Mouse (Mus musculus): Measurements from ENCODE around the gene Shank1. TPM values are rescaled to one million over a fixed set of nuclear protein-coding genes. Genes with fewer than 3 reads are reported as not detected.

Gene Shank1
- total RNA-seq, 1 experiment: 1.0 TPM

DNA sequence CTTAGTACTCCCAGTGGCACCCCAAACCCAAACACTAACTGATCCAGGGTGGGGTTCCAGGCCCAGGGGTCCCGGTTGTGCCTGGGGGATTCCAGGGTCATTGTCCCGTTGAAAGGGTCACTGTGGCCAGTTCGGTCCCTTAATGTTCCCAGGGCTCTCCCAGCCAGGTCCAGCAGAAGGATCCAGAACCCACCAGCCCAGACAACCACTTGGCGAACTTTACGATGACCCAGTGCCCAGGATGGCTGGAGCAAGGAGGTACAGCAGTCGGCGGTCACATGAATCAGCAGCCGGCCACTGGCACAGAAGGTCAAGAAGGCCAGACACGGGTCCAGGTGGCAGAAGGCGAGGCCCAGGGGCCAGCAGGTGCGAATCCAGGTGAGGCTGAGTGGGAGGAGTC, 41.9 kb upstream of the Shank1 start:
- Histone ChIP-seq H3K27ac (ENCODE audit: insufficient read depth, low read depth, low read length, poor library complexity, severe bottlenecking) (no peak overlapping the region), H3K9ac (ENCODE audit: insufficient read depth, low read depth, low read length, poor library complexity, severe bottlenecking) (no peak overlapping the region)

GRCm38 (mm10) chr7:44269397-44269796, 40.7 kb upstream of the Shank1 start:
- no peak overlapping the region for H3K27ac ChIP-seq (ENCODE audit: insufficient read depth, low read depth, low read length, poor library complexity, severe bottlenecking)

More for the DNA sequence above, 41.9 kb upstream of the Shank1 start:
- in situ Hi-C loops (cut with MboI; ENCODE audit: low sequenced_read_pairs in 2 of 2, unreplicated experiment in 2 of 2): loop anchor here (10.0 to 25.0 kb wide), 4 partner anchors 47 to 169 kb away; partner anchors contain the start of genes Lrrc4b (in 1 of the 2) and Shank1 (in 1 of the 2)
- Histone ChIP-seq H3K4me1 (ENCODE audit: control insufficient read depth in 2 of 2, insufficient read depth in 2 of 2, low read length in 2 of 2, poor library complexity in 1 of 2) (peaks cover 0 to 4% of the 10 kb centered on the region in 2 experiments; a peak in 2 of 4 replicates), H3K9me3 (ENCODE audit: control insufficient read depth, insufficient read depth, low read depth, low read length) (no peaks in the 10 kb centered on the region), H3K36me3 (ENCODE audit: control insufficient read depth, insufficient read depth, low read length, poor library complexity, severe bottlenecking) (no peaks in the 10 kb centered on the region), H3K4me3 (ENCODE audit: insufficient read depth in 1 of 2, low read depth in 1 of 2, low read length in 2 of 2, poor library complexity in 1 of 2, severe bottlenecking in 1 of 2) (no peak overlapping the region)
- no peak for DNase-seq (ENCODE audit: low read depth, low spot score)
- TF ChIP-seq MAFK (IDR thresholded peaks at IDR 0.05; ENCODE audit: insufficient read depth, low read depth, low read length) (no peak), ZC3H11A (IDR thresholded peaks at IDR 0.05; ENCODE audit: borderline replicate concordance, low read depth, low read length) (no peak), CHD2 (IDR thresholded peaks at IDR 0.05; ENCODE audit: low read depth, low read length) (no peak), HCFC1 (IDR thresholded peaks at IDR 0.05; ENCODE audit: borderline replicate concordance, insufficient read depth, low read length) (no peak), ZNF384 (IDR thresholded peaks at IDR 0.05; ENCODE audit: low read depth, low read length) (no peak)

DNA sequence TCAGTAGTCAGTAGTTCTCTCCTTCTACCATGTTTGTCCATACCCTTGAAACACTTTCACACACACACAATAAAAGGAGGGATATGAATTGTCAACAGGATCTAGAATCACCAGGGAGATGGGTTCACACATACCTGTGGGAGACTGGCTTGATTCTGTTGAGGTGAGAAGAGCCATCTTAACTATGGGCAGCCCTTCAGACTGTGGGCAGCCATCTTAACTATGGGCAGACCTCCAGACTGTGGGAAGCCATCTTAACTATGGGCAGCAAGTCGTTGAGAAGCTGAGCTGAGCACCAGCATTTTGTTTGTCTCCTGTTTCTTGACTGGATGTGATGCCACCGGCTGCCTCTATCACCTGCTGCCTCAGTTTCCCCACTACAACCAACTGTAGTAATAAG, 38.7 kb upstream of the Shank1 start:
- TF ChIP-seq ZC3H11A (IDR thresholded peaks at IDR 0.05; ENCODE audit: borderline replicate concordance, low read depth, low read length): no peak
- peak; percentile 93 for TF ChIP-seq HCFC1 (IDR thresholded peaks at IDR 0.05; ENCODE audit: borderline replicate concordance, insufficient read depth, low read length)
- H3K27ac ChIP-seq (ENCODE audit: insufficient read depth, low read depth, low read length, poor library complexity, severe bottlenecking): no peak overlapping the region
- H3K9me3 ChIP-seq (ENCODE audit: control insufficient read depth, insufficient read depth, low read depth, low read length): no peaks in the 10 kb centered on the region
- peaks cover 0 to 16% of the 10 kb centered on the region in 2 experiments; a peak in 2 of 4 replicates for H3K4me1 ChIP-seq (ENCODE audit: control insufficient read depth in 2 of 2, insufficient read depth in 2 of 2, low read length in 2 of 2, poor library complexity in 1 of 2)
- H3K4me3 ChIP-seq (ENCODE audit: insufficient read depth in 1 of 2, low read depth in 1 of 2, low read length in 2 of 2, poor library complexity in 1 of 2, severe bottlenecking in 1 of 2): no peak overlapping the region
- in situ Hi-C loops (cut with MboI; ENCODE audit: low sequenced_read_pairs in 2 of 2, unreplicated experiment in 2 of 2): loop anchor here in 1 of 2 experiments (25.0 kb wide), 1 partner anchor 166 kb away; the partner anchor contains the start of gene Lrrc4b
- no peaks in the 10 kb centered on the region for H3K36me3 ChIP-seq (ENCODE audit: control insufficient read depth, insufficient read depth, low read length, poor library complexity, severe bottlenecking)
- H3K9ac ChIP-seq (ENCODE audit: insufficient read depth, low read depth, low read length, poor library complexity, severe bottlenecking): no peak overlapping the region
- no peak for DNase-seq (ENCODE audit: low read depth, low spot score)

More at GRCm38 (mm10) chr7:44269397-44269796, 40.7 kb upstream of the Shank1 start:
- TF ChIP-seq ZNF384 (IDR thresholded peaks at IDR 0.05; ENCODE audit: low read depth, low read length): no peak
- TF ChIP-seq HCFC1 (IDR thresholded peaks at IDR 0.05; ENCODE audit: borderline replicate concordance, insufficient read depth, low read length): no peak
- no peak for TF ChIP-seq ZC3H11A (IDR thresholded peaks at IDR 0.05; ENCODE audit: borderline replicate concordance, low read depth, low read length)
- no peak for TF ChIP-seq CHD2 (IDR thresholded peaks at IDR 0.05; ENCODE audit: low read depth, low read length)
- TF ChIP-seq MAFK (IDR thresholded peaks at IDR 0.05; ENCODE audit: insufficient read depth, low read depth, low read length): no peak
- DNase-seq (ENCODE audit: low read depth, low spot score): no peak
- in situ Hi-C loops (cut with MboI; ENCODE audit: low sequenced_read_pairs in 2 of 2, unreplicated experiment in 2 of 2): loop anchor here (10.0 to 25.0 kb wide), 4 partner anchors 45 to 168 kb away; partner anchors contain the start of genes Lrrc4b (in 1 of the 2) and Shank1 (in 1 of the 2)
- Histone ChIP-seq H3K9me3 (ENCODE audit: control insufficient read depth, insufficient read depth, low read depth, low read length) (no peaks in the 10 kb centered on the region), H3K9ac (ENCODE audit: insufficient read depth, low read depth, low read length, poor library complexity, severe bottlenecking) (no peak overlapping the region), H3K36me3 (ENCODE audit: control insufficient read depth, insufficient read depth, low read length, poor library complexity, severe bottlenecking) (no peaks in the 10 kb centered on the region), H3K4me1 (ENCODE audit: control insufficient read depth in 2 of 2, insufficient read depth in 2 of 2, low read length in 2 of 2, poor library complexity in 1 of 2) (peaks cover 0 to 12% of the 10 kb centered on the region in 2 experiments; a peak in 2 of 4 replicates), H3K4me3 (ENCODE audit: insufficient read depth in 1 of 2, low read depth in 1 of 2, low read length in 2 of 2, poor library complexity in 1 of 2, severe bottlenecking in 1 of 2) (no peak overlapping the region)

GRCm38 (mm10) chr7:44272546-44272945, 37.5 kb upstream of the Shank1 start:
- no peak for DNase-seq (ENCODE audit: low read depth, low spot score)
- in situ Hi-C loops (cut with MboI; ENCODE audit: low sequenced_read_pairs in 2 of 2, unreplicated experiment in 2 of 2): loop anchor here in 1 of 2 experiments (25.0 kb wide), 1 partner anchor 165 kb away; the partner anchor contains the start of gene Lrrc4b
- TF ChIP-seq CHD2 (IDR thresholded peaks at IDR 0.05; ENCODE audit: low read depth, low read length) (no peak), HCFC1 (IDR thresholded peaks at IDR 0.05; ENCODE audit: borderline replicate concordance, insufficient read depth, low read length) (no peak), ZNF384 (IDR thresholded peaks at IDR 0.05; ENCODE audit: low read depth, low read length) (no peak), ZC3H11A (IDR thresholded peaks at IDR 0.05; ENCODE audit: borderline replicate concordance, low read depth, low read length) (no peak), MAFK (IDR thresholded peaks at IDR 0.05; ENCODE audit: insufficient read depth, low read depth, low read length) (no peak)

More at GRCm38 (mm10) chr7:44272546-44272945, 37.5 kb upstream of the Shank1 start:
- no peak overlapping the region for H3K9ac ChIP-seq (ENCODE audit: insufficient read depth, low read depth, low read length, poor library complexity, severe bottlenecking)
- no peaks in the 10 kb centered on the region for H3K36me3 ChIP-seq (ENCODE audit: control insufficient read depth, insufficient read depth, low read length, poor library complexity, severe bottlenecking)
- H3K27ac ChIP-seq (ENCODE audit: insufficient read depth, low read depth, low read length, poor library complexity, severe bottlenecking): no peak overlapping the region
- no peaks in the 10 kb centered on the region for H3K9me3 ChIP-seq (ENCODE audit: control insufficient read depth, insufficient read depth, low read depth, low read length)
- peaks cover 0 to 18% of the 10 kb centered on the region in 2 experiments; a peak in 2 of 4 replicates for H3K4me1 ChIP-seq (ENCODE audit: control insufficient read depth in 2 of 2, insufficient read depth in 2 of 2, low read length in 2 of 2, poor library complexity in 1 of 2)
- H3K4me3 ChIP-seq (ENCODE audit: insufficient read depth in 1 of 2, low read depth in 1 of 2, low read length in 2 of 2, poor library complexity in 1 of 2, severe bottlenecking in 1 of 2): no peak overlapping the region

All from ES-E14 (cell line).